Comparison of ENCODE assay signal across 14 mouse cellular contexts in genomic region chr4:122871989-122872388, GRCm38 (mm10). TPM values are rescaled to one million over a fixed set of nuclear protein-coding genes. Genes with fewer than 3 reads are reported as not detected.
A peak's percentile ranks its signal among the peaks of the same experiment; 100 is the strongest.
DNase-seq lines count a peak whose midpoint lies in the region; ATAC-seq and TF ChIP-seq lines count a peak whose summit lies in the region.
"Had no signal": no experiment of that assay in that cellular context is flagged by ENCODE, and none has a peak within 500 bp of the region (broad histone marks: within the 10 kb centered on the region; RNA-seq: fewer than 3 reads in every experiment).

No protein-coding gene starts in this region.

- no peak overlapping the region for H3K9ac ChIP-seq in liver, postnatal 0 days (replicated peaks)
- H3K9ac ChIP-seq in midbrain, postnatal 0 days (replicated peaks; ENCODE audit: low read length, poor library complexity, severe bottlenecking), result no peak overlapping the region
- no peak overlapping the region for H3K9ac ChIP-seq in hindbrain, embryonic 14.5 days
- H3K9ac ChIP-seq: heart, embryonic 13.5 days; limb, embryonic 12.5 days; neural tube, embryonic 12.5 days had no signal

- TF ChIP-seq POLR2A in thymus, adult 2 months (IDR thresholded peaks at IDR 0.05; ENCODE audit: control insufficient read depth, extremely low read depth, insufficient read depth, low read length, poor library complexity), result no peak

- H3K36me3 ChIP-seq in thymus, adult 2 months (ENCODE audit: control insufficient read depth, insufficient read depth, low read length), result peaks cover 45% of the 10 kb centered on the region
- peaks cover 58% of the 10 kb centered on the region for H3K36me3 ChIP-seq in liver, postnatal 0 days (replicated peaks; ENCODE audit: insufficient read depth, low read length)
- peaks cover 39% of the 10 kb centered on the region for H3K36me3 ChIP-seq in midbrain, postnatal 0 days (ENCODE audit: insufficient read depth, low read length)
- peaks cover 52% of the 10 kb centered on the region for H3K36me3 ChIP-seq in hindbrain, embryonic 14.5 days (replicated peaks; ENCODE audit: control insufficient read depth, insufficient read depth)

- TF ChIP-seq EP300 in liver, postnatal 0 days (IDR thresholded peaks at IDR 0.05; ENCODE audit: low read depth), result no peak

- H3K9me3 ChIP-seq in liver, postnatal 0 days (ENCODE audit: low read length), result no peaks in the 10 kb centered on the region
- H3K9me3 ChIP-seq in midbrain, postnatal 0 days (ENCODE audit: low read length), result no peaks in the 10 kb centered on the region
- H3K9me3 ChIP-seq in hindbrain, embryonic 14.5 days (ENCODE audit: control insufficient read depth, low read length), result no peaks in the 10 kb centered on the region
- H3K9me3 ChIP-seq: heart, embryonic 13.5 days; limb, embryonic 12.5 days; midbrain, embryonic 10.5 days; neural tube, embryonic 12.5 days had no signal

- ATAC-seq in liver, postnatal 0 days, result peak; percentile 42; the same call in 1 of the 2 replicates
- no peak for ATAC-seq in midbrain, postnatal 0 days (ENCODE audit: low FRiP score)
- ATAC-seq in hindbrain, embryonic 14.5 days (ENCODE audit: low FRiP score), result no peak
- ATAC-seq: hindbrain, embryonic 16.5 days had no signal

- no peaks in the 10 kb centered on the region for H3K27me3 ChIP-seq in thymus, adult 2 months (ENCODE audit: control insufficient read depth, insufficient read depth, low read length)
- H3K27me3 ChIP-seq in liver, postnatal 0 days (ENCODE audit: insufficient read depth, low read length), result no peaks in the 10 kb centered on the region
- H3K27me3 ChIP-seq in midbrain, postnatal 0 days (ENCODE audit: insufficient read depth, low read length), result no peaks in the 10 kb centered on the region
- H3K27me3 ChIP-seq in hindbrain, embryonic 14.5 days (ENCODE audit: control insufficient read depth, insufficient read depth, low read length), result no peaks in the 10 kb centered on the region
- H3K27me3 ChIP-seq: heart, embryonic 13.5 days; limb, embryonic 12.5 days; neural tube, embryonic 12.5 days had no signal

- H3K4me1 ChIP-seq in thymus, adult 2 months (replicated peaks; ENCODE audit: control insufficient read depth, insufficient read depth, low read length), result peaks cover 19% of the 10 kb centered on the region
- peaks cover 13% of the 10 kb centered on the region for H3K4me1 ChIP-seq in liver, postnatal 0 days (ENCODE audit: insufficient read depth)
- no peaks in the 10 kb centered on the region for H3K4me1 ChIP-seq in midbrain, postnatal 0 days (ENCODE audit: insufficient read depth, low read length)
- H3K4me1 ChIP-seq in hindbrain, embryonic 14.5 days (replicated peaks; ENCODE audit: control insufficient read depth, insufficient read depth, low read length), result no peaks in the 10 kb centered on the region
- H3K4me1 ChIP-seq: limb, embryonic 12.5 days; midbrain, embryonic 10.5 days; neural tube, embryonic 12.5 days had no signal

- H3K4me2 ChIP-seq in liver, postnatal 0 days (ENCODE audit: low read depth, low read length), result peak overlapping the region; percentile 33
- no peak overlapping the region for H3K4me2 ChIP-seq in midbrain, postnatal 0 days (ENCODE audit: low read depth, low read length, poor library complexity, severe bottlenecking)
- H3K4me2 ChIP-seq in hindbrain, embryonic 14.5 days (replicated peaks), result no peak overlapping the region
- H3K4me2 ChIP-seq: heart, embryonic 13.5 days; limb, embryonic 12.5 days; neural tube, embryonic 12.5 days had no signal

- WGBS in thymus, adult 2 months, result 5% methylated on average over 2 of the region's 2 CpGs
- WGBS in liver, postnatal 0 days (ENCODE audit: insufficient replicate concordance), result 31% methylated on average over 2 of the region's 2 CpGs
- WGBS in midbrain, postnatal 0 days, result 92% methylated on average over 2 of the region's 2 CpGs
- WGBS in hindbrain, embryonic 14.5 days, result 93% methylated on average over 2 of the region's 2 CpGs

- H3K27ac ChIP-seq in thymus, adult 2 months (ENCODE audit: control insufficient read depth, insufficient read depth, low read length), result peak overlapping the region; percentile 74
- peak overlapping the region; percentile 75 for H3K27ac ChIP-seq in liver, postnatal 0 days (ENCODE audit: low read depth)
- no peak overlapping the region for H3K27ac ChIP-seq in midbrain, postnatal 0 days (ENCODE audit: low read depth, low read length)
- H3K27ac ChIP-seq in hindbrain, embryonic 14.5 days, result no peak overlapping the region
- H3K27ac ChIP-seq: heart, embryonic 13.5 days; limb, embryonic 12.5 days; midbrain, embryonic 10.5 days; neural tube, embryonic 12.5 days had no signal

- DNase-seq in thymus, adult 2 months, result no peak
- DNase-seq in thymus, postnatal 4 days, result no peak
- peak; percentile 40 for DNase-seq in T-cell, adult 2 months (ENCODE audit: low spot score)
- DNase-seq in liver, postnatal 0 days, result no peak
- no peak for DNase-seq in midbrain, postnatal 0 days (ENCODE audit: low spot score)
- DNase-seq in hindbrain, embryonic 14.5 days (ENCODE audit: low spot score), result no peak
- no peak for DNase-seq in cerebellum, adult 18-20 months
- DNase-seq: embryo, embryonic 11 days had no signal

- TF ChIP-seq CTCF in thymus, adult 2 months (IDR thresholded peaks at IDR 0.05; ENCODE audit: borderline replicate concordance, control insufficient read depth, extremely low read depth, insufficient read depth, low read length, poor library complexity), result no peak
- no peak for TF ChIP-seq CTCF in liver, postnatal 0 days (IDR thresholded peaks at IDR 0.05; ENCODE audit: low read depth)
- no peak for TF ChIP-seq CTCF in midbrain, postnatal 0 days (IDR thresholded peaks at IDR 0.05)

- no peak overlapping the region for H3K4me3 ChIP-seq in thymus, adult 2 months (ENCODE audit: control insufficient read depth, insufficient read depth, low read length)
- H3K4me3 ChIP-seq in liver, postnatal 0 days (ENCODE audit: low read depth, low read length), result no peak overlapping the region
- no peak overlapping the region for H3K4me3 ChIP-seq in midbrain, postnatal 0 days (ENCODE audit: low read depth, low read length)
- H3K4me3 ChIP-seq in hindbrain, embryonic 14.5 days (replicated peaks; ENCODE audit: low read length), result no peak overlapping the region
- H3K4me3 ChIP-seq: erythroblast, embryonic 14.5 days; heart, embryonic 13.5 days; limb, embryonic 12.5 days; midbrain, embryonic 10.5 days; neural tube, embryonic 12.5 days had no signal

RNA-seq across cellular contexts. Expression of gene Cap1, which starts 13.9 kb away (rescaled TPM):
- polyA plus RNA-seq in thymus, adult 2 months (2012; rRNA removed), result 192 and 203 TPM in 2 replicates
- 22.3 and 28.4 TPM in 2 replicates for polyA plus RNA-seq in liver, postnatal 0 days (2015; fragmentation: Nextera tagmentation; extraction: Ambion mirVana)
- 145 and 157 TPM in 2 replicates for total RNA-seq in midbrain, postnatal 0 days (2014; rRNA removed)
- 58.9 and 60.9 TPM in 2 replicates for polyA plus RNA-seq in midbrain, postnatal 0 days (2015; fragmentation: Nextera tagmentation; extraction: Ambion mirVana)
- polyA plus RNA-seq in hindbrain, embryonic 14.5 days (2014; fragmentation: Nextera tagmentation; extraction: Ambion mirVana), result 71.9 and 76.7 TPM in 2 replicates

RNA-seq across cellular contexts. Expression of gene Ppt1, which starts 35.9 kb away (rescaled TPM):
- 79.5 and 86.7 TPM in 2 replicates for polyA plus RNA-seq in thymus, adult 2 months (2012; rRNA removed)
- polyA plus RNA-seq in liver, postnatal 0 days (2015; fragmentation: Nextera tagmentation; extraction: Ambion mirVana), result 18.6 and 20.3 TPM in 2 replicates
- 44.2 and 53.5 TPM in 2 replicates for total RNA-seq in midbrain, postnatal 0 days (2014; rRNA removed)
- 80.2 and 81.3 TPM in 2 replicates for polyA plus RNA-seq in midbrain, postnatal 0 days (2015; fragmentation: Nextera tagmentation; extraction: Ambion mirVana)
- 83.7 and 84.4 TPM in 2 replicates for polyA plus RNA-seq in hindbrain, embryonic 14.5 days (2014; fragmentation: Nextera tagmentation; extraction: Ambion mirVana)

Comparison
In these comparisons a context has a peak if more than half of its experiments do, and no peak if none do; other contexts are left out.
1. H3K27ac ChIP-seq: peak in thymus, adult 2 months (single experiment) and liver, postnatal 0 days (single experiment); none in midbrain, postnatal 0 days (single experiment) and hindbrain, embryonic 14.5 days (single experiment).